Mouse (Mus musculus) liver, embryonic 11.5 days (tissue): ENCODE results near the gene Phlda2. TPM values are rescaled to one million over a fixed set of nuclear protein-coding genes. Genes with fewer than 3 reads are reported as not detected.

Experiments used
- ATAC-seq: fragments of 200-750 bp; cut with Nextera tagmentation; replicated peaks from 2 replicates; pipeline ENCODE4 v1.8.0; 2017; ENCODE audit warnings: moderate number of reproducible peaks, mild to moderate bottlenecking, moderate TSS enrichment, moderate library complexity; ENCODE audit not compliant: low FRiP score
- DNase-seq: peaks from one replicate; pipeline ENCODE4 v3.0.0-alpha.2; 2017; ENCODE audit warnings: low spot score
- H3K27ac ChIP-seq: fragments of 300-500 bp; sonication (generic); 2 replicates; pipeline ENCODE4 v1.5.1; 2014; ENCODE audit warnings: mild to moderate bottlenecking, low read depth, low read length, control low read depth
- H3K27me3 ChIP-seq: fragments of 300-500 bp; sonication (generic); replicated peaks from 2 replicates; pipeline ENCODE4 v1.6.1; 2014; ENCODE audit warnings: low read length, mixed read lengths; ENCODE audit not compliant: control insufficient read depth, insufficient read depth
- H3K36me3 ChIP-seq: fragments of 300-500 bp; sonication (generic); 2 replicates; pipeline ENCODE4 v1.6.1; 2014; ENCODE audit warnings: mild to moderate bottlenecking, low read length, moderate library complexity, mixed read lengths; ENCODE audit not compliant: control insufficient read depth, insufficient read depth
- H3K4me1 ChIP-seq: fragments of 300-500 bp; sonication (generic); replicated peaks from 2 replicates; pipeline ENCODE4 v1.6.1; 2014; ENCODE audit warnings: low read length, mixed read lengths; ENCODE audit not compliant: control insufficient read depth, insufficient read depth
- H3K4me2 ChIP-seq: fragments of 300-500 bp; sonication (generic); 2 replicates; pipeline ENCODE4 v1.6.1; 2014; ENCODE audit warnings: mild to moderate bottlenecking, control low read depth, moderate library complexity
- H3K4me3 ChIP-seq: fragments of 300-500 bp; sonication (generic); 2 replicates; pipeline ENCODE4 v1.5.1; 2014; ENCODE audit warnings: low read depth, low read length, control low read depth
- H3K9ac ChIP-seq: fragments of 300-500 bp; sonication (generic); 2 replicates; pipeline ENCODE4 v1.6.1; 2014; ENCODE audit warnings: low read depth, low read length, control low read depth
- H3K9me3 ChIP-seq: fragments of 300-500 bp; sonication (generic); 2 replicates; pipeline ENCODE4 v1.6.1; 2016; ENCODE audit warnings: low read length, inconsistent platforms, mixed read lengths; ENCODE audit not compliant: control insufficient read depth
- WGBS: fragments of 180-500 bp; shearing (Covaris S2); extraction: QIAGEN DNeasy Blood & Tissue Kit; methylation state at CpG from one replicate; pipeline ENCODE4 v1.1.7; 2014; 5-methylcytosine and 5-hydroxymethylcytosine counted together
- polyA plus RNA-seq: library from polyadenylated mRNA; unstranded; fragments of >200 nt; fragmentation: Nextera tagmentation; extraction: Ambion mirVana; gene quantifications from 2 replicates; pipeline ENCODE4 v1.2.1, GENCODE M21; 2014

Phlda2 gene
- polyA plus RNA-seq, 1 experiment from 2014 or later: 16.4 TPM

- Histone ChIP-seq H3K9ac (no peak overlapping the region), H3K4me1 (no peaks in the 10 kb centered on the region), H3K9me3 (no peaks in the 10 kb centered on the region), H3K27me3 (peaks cover 3% of the 10 kb centered on the region; the same call in 1 of the 2 replicates), H3K4me3 (no peak overlapping the region), H3K27ac (no peak overlapping the region), H3K36me3 (no peaks in the 10 kb centered on the region), H3K4me2 (no peak overlapping the region)
- ATAC-seq (no peak), DNase-seq (no peak)
- WGBS: 62% methylated on average over 11 of the region's 11 CpGs
Observed at GRCm38 (mm10) chr7:143475876-143476275, 27.1 kb downstream of the Phlda2 start.

GRCm38 (mm10) chr7:143474811-143475210 lies 28.1 kb downstream of the Phlda2 start:
- H3K4me2 ChIP-seq: no peak overlapping the region
- 27% methylated on average over 10 of the region's 10 CpGs for WGBS
- DNase-seq (no peak), ATAC-seq (peak; percentile 37; the same call in 1 of the 2 replicates)
- H3K9me3 ChIP-seq: no peaks in the 10 kb centered on the region
- no peak overlapping the region for H3K4me3 ChIP-seq
- no peak overlapping the region for H3K27ac ChIP-seq
- H3K27me3 ChIP-seq: no peaks in the 10 kb centered on the region
- no peaks in the 10 kb centered on the region for H3K4me1 ChIP-seq
- H3K36me3 ChIP-seq: no peaks in the 10 kb centered on the region
- H3K9ac ChIP-seq: no peak overlapping the region

- Histone ChIP-seq H3K9ac (no peak within 1 kb of the TSS), H3K27ac (no peak within 1 kb of the TSS), H3K4me2 (peak within 1 kb of the TSS; percentile 13), H3K4me3 (no peak within 1 kb of the TSS), H3K36me3 (no peaks in the 10 kb centered on the region), H3K4me1 (no peaks in the 10 kb centered on the region), H3K9me3 (no peaks in the 10 kb centered on the region), H3K27me3 (no peaks in the 10 kb centered on the region)
- no peak for DNase-seq
- WGBS: 26% methylated on average over 4 of the region's 4 CpGs
- ATAC-seq: no peak
Observed at GRCm38 (mm10) chr7:143473347-143474101, 29.4 kb downstream of the Phlda2 start, which contains the start of gene Slc22a18. TSS of gene Slc22a18 (plus strand) at chr7:143473736.

- H3K4me1 ChIP-seq: no peaks in the 10 kb centered on the region; the same call in 1 of the 2 replicates
- no peaks in the 10 kb centered on the region for H3K36me3 ChIP-seq
- no peak overlapping the region for H3K27ac ChIP-seq
- no peaks in the 10 kb centered on the region for H3K9me3 ChIP-seq
- DNase-seq (no peak), ATAC-seq (no peak)
- H3K27me3 ChIP-seq: peaks cover 9% of the 10 kb centered on the region
- H3K4me2 ChIP-seq: no peak overlapping the region
- no peak overlapping the region for H3K9ac ChIP-seq
- WGBS: 18% methylated on average over 8 of the region's 8 CpGs
- H3K4me3 ChIP-seq: no peak overlapping the region
Observed at GRCm38 (mm10) chr7:143469946-143470345, 33.0 kb downstream of the Phlda2 start.

GRCm38 (mm10) chr7:143467714-143468113 lies 35.2 kb downstream of the Phlda2 start:
- ATAC-seq: no peak
- WGBS: 20% methylated on average over 6 of the region's 6 CpGs
- no peaks in the 10 kb centered on the region for H3K36me3 ChIP-seq
- H3K4me1 ChIP-seq: peaks cover 2% of the 10 kb centered on the region; the same call in 1 of the 2 replicates
- H3K9ac ChIP-seq: no peak overlapping the region
- H3K9me3 ChIP-seq: no peaks in the 10 kb centered on the region
- H3K4me3 ChIP-seq: no peak overlapping the region
- H3K27ac ChIP-seq: no peak overlapping the region
- no peak overlapping the region for H3K4me2 ChIP-seq
- DNase-seq: no peak
- peaks cover 14% of the 10 kb centered on the region for H3K27me3 ChIP-seq

- H3K4me1 ChIP-seq: peaks cover 2% of the 10 kb centered on the region; the same call in 1 of the 2 replicates
- H3K27me3 ChIP-seq: peaks cover 21% of the 10 kb centered on the region
- no peak overlapping the region for H3K4me2 ChIP-seq
- H3K4me3 ChIP-seq: no peak overlapping the region
- 30% methylated on average over 14 of the region's 14 CpGs for WGBS
- ATAC-seq (no peak), DNase-seq (peak; percentile 77)
- H3K36me3 ChIP-seq: no peaks in the 10 kb centered on the region
- H3K9me3 ChIP-seq: peaks cover 4% of the 10 kb centered on the region; the same call in 1 of the 2 replicates
- no peak overlapping the region for H3K9ac ChIP-seq
- no peak overlapping the region for H3K27ac ChIP-seq
Observed at GRCm38 (mm10) chr7:143466099-143466677, 36.8 kb downstream of the Phlda2 start.

GRCm38 (mm10) chr7:143464811-143465560 lies 38.0 kb downstream of the Phlda2 start:
- peak overlapping the region; percentile 70 for H3K4me2 ChIP-seq
- peak overlapping the region; percentile 32; the same call in 1 of the 2 replicates for H3K9ac ChIP-seq
- H3K36me3 ChIP-seq: no peaks in the 10 kb centered on the region
- H3K4me3 ChIP-seq: peak overlapping the region; percentile 34
- H3K4me1 ChIP-seq: peaks cover 2% of the 10 kb centered on the region; the same call in 1 of the 2 replicates
- H3K9me3 ChIP-seq: peaks cover 17% of the 10 kb centered on the region
- 21% methylated on average over 56 of the region's 56 CpGs for WGBS
- peak overlapping the region; percentile 39; the same call in 1 of the 2 replicates for H3K27ac ChIP-seq
- no peak for DNase-seq
- ATAC-seq: no peak
- H3K27me3 ChIP-seq: peaks cover 29% of the 10 kb centered on the region

- Histone ChIP-seq H3K4me1 (peaks cover 2% of the 10 kb centered on the region; the same call in 1 of the 2 replicates), H3K4me2 (no peak overlapping the region), H3K9me3 (peaks cover 27% of the 10 kb centered on the region), H3K27me3 (peaks cover 40% of the 10 kb centered on the region), H3K9ac (no peak overlapping the region), H3K36me3 (no peaks in the 10 kb centered on the region), H3K4me3 (no peak overlapping the region), H3K27ac (no peak overlapping the region)
- no peak for DNase-seq
- ATAC-seq: no peak
- WGBS: 22% methylated on average over 11 of the region's 11 CpGs
Observed at GRCm38 (mm10) chr7:143463865-143464415, 39.0 kb downstream of the Phlda2 start.
